Mouse (Mus musculus) hematopoietic stem cell, adult 5-6 weeks (primary cell): ENCODE results near the gene B9d1. TPM values are rescaled to one million over a fixed set of nuclear protein-coding genes. Genes with fewer than 3 reads are reported as not detected.
A peak's percentile ranks its signal among the peaks of the same experiment; 100 is the strongest.

ENCODE experiments used
- ATAC-seq, 2 experiments: fragments of 125-278 bp in 1 of 2; replicated peaks in 1 of 2; 2 replicates each; pipeline ENCODE4 v1.8.0; 2016 to 2017; ENCODE audit warnings: inconsistent platforms in 2 of 2, mild to moderate bottlenecking in 2 of 2, moderate number of reproducible peaks in 2 of 2, low read depth in 1 of 2, moderate TSS enrichment in 1 of 2; ENCODE audit not compliant: low FRiP score in 2 of 2, poor library complexity in 2 of 2, severe bottlenecking in 2 of 2, insufficient read depth in 1 of 2, low TSS enrichment in 1 of 2
- total RNA-seq: library from RNA; stranded (forward); fragments of 172-1452, 232-1000 nt; gene quantifications from 2 replicates; pipeline ENCODE4 v1.2.3, GENCODE M21; 2017

Gene B9d1
- total RNA-seq, 1 experiment from 2014 or later, result 4.4 TPM

DNA sequence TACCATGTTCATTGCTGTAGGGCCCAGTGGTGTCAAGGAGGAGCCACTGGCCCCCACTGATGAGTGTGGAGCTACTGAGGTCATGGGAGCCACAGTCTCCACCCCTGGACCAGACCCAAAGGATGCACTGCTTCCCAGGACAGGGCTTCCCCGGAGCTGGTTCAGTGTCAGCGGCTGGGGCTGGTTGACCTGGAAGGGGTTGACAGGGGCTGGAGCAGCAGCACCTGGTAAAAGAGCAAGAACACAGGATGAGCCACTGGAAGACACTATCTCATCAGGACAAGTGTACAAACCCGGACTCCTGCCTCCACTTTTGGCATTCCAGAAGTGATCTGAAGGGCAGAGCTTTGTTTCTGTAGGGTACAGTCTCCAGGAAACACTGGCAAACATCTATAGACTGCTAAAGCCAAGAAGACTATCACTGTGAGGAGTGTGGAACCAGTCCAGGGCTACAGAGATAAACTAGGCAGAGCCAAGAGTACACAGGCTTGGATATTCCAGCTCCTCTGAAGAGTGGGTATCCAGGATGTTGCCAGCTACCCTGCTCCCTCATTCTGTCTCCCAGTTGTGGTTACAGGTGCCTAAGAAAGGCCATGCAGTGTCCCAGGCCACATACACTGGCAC is 14.7 kb downstream of the B9d1 start:
- no peak for ATAC-seq

DNA sequence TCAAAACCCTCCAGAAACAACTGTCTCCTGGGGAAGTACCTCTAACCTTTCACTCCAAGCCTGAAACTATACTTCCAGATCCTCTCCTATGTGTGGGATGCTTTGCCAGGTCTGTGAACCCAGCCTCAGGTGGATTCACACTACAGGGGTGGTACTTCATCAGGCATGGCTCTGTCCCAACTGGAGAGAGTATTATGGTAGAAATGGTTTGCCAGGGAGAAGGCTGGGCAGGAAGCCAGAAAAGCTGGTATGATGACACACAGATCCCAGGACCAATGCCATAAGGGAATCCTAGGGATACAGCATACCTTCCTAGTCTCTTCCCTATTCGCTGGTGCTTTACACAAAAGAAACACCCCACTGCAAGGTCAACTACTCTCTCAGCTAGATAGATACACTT is 21.9 kb downstream of the B9d1 start:
- ATAC-seq, result no peak

DNA sequence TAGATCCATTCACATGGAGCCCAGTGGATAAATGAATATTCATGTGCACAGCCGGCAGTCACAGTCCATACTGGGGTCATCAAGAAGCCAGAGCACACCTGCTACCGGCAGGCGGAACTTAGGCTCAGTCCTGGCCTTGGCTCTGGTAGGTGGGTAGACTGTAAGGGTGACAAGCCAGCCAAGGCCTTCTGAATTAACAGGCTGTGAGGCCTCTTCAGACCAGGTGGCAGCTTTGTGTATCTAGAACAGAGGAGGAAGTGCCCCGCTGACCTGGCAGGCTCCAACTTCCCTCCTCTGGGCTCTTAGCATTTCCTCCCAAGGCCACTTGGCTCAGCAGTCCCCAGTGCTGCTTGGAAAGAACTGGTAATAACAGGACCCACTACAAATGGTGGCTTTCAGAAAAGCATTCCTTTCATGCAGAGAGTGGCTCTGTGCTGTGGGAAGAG is 24.3 kb downstream of the B9d1 start:
- peak; percentile 74 to 75 for ATAC-seq

DNA sequence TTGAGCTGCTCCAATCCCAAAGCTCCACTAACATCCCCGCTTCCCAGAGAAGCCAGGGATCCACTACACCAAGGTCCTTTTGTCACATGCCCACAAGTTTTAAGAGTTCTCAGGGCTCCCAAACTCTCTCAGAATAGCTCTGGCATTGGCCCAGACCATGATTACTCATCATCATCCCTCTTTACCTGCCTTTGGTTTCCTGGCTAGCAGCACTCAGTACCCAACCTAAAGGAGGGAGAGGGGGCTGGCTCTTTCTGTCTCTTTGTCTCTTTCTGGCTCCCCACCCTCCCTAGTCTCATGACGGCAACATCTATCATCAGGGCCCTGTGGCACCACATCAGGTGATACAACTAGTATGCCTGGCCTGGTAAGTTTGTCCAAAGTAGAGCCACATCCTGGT is 27.9 kb downstream of the B9d1 start:
- no peak for ATAC-seq

DNA sequence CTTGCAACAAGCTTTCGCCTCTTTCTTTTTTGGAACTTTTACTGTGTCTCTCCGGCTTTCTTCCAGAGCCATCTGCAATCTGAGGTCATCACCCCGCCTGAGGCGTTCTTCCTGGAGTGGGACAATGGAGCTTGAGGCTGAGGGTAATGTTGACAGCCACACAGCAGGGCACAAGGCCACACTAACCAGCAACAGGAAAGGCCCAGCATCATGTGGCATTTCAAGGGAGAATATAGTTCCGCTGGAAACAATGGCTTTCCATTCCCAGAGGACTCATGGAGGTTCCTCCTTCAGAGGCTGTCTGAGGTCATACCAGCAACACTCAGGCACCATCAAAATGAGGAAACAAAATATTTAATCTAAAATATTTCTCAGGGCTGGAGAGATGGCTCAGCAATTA is 28.6 kb downstream of the B9d1 start:
- no peak for ATAC-seq

DNA sequence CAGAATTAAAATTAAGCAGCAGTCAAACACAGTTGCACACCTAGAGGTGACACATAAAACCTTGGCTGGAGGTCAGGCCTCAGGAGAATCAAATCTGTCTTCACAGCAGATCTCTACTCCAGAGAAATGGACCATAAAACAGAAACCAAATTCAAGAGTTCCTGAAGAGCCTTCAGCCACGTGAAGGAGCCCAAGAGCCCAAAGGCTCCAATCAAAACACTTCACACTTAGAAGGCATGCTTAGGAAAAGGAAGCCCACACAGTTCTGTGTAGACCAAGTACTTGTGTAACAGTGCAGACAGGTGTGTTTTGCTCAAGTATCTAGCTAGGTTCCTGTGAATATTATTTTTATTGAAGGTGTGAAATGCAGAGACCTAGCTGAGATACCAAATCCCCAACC is 30.6 kb downstream of the B9d1 start:
- ATAC-seq, result no peak

DNA sequence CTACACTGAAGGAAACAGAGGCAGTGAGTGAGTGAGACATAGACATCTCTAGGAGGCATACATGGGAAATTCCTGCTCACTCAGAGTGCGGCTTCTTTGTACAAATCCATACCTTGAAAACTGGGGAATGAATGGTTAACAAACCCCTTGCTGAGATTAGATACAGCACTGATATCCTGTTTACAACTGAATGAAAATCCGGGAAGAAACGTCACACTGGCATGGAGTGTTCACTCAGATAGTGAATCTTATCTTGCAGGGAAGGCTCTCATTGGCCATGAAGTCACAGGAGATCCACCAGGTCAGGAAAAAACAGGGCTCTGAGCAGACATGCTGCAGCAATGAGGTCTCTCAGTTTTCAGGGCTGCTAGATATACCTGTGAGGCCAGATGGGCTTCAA is 32.0 kb downstream of the B9d1 start:
- ATAC-seq, result no peak

DNA sequence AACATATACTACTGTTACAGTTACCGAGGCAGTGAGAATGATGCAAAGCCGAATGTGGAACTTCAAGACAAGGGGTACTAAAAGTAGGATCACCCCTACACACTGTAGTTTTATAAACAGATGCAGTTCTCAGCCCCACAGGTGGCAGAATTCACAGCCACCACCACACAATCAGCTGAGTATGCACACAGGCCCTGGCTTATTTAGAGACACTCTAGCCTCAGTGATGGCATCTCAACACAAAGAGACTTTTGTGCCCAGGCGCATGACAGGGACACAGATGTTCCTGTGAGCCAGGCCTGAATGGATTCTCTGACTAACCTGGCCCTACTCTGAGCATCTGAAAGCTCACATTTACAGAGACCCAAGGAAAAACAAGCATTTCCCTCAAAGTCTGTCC is 32.4 kb downstream of the B9d1 start:
- no peak for ATAC-seq

DNA sequence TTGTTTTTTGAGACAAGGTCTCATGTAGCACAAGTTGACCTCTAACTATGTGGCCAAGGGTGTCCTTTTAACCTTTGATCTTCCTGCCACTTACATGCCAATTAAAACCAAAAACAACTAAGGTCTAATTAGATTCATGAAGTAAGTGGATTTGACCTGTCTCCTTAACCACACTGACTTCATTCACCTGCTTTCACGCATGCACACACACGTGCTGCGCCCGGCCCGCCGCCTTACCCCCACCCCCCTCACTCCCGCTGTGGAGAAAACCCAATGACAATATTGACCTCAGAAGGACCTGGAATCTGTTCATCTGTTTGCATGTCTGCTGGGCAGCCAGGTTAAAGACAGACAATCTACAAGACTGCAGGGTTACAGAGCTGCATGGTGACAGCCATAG is 35.7 kb downstream of the B9d1 start:
- no peak for ATAC-seq

DNA sequence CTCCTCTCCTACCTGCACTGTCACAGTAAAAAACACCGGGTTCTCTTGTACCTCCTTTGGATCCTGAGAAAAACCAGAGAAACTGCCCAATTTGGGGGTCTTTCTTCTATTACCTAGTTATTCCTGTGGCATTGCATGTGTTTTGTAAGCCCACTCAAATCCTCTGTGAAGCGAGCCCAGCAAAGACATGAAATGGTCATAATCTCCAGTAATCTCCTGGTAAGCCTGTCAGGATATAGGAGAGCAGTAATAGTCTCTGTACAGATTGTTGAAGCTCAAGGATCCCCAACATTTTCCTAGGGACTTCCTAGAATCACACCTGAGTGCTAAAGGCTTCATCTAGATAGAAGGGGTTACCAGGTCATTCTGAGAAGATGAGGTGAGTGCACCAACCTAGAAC is 36.2 kb downstream of the B9d1 start:
- no peak for ATAC-seq

DNA sequence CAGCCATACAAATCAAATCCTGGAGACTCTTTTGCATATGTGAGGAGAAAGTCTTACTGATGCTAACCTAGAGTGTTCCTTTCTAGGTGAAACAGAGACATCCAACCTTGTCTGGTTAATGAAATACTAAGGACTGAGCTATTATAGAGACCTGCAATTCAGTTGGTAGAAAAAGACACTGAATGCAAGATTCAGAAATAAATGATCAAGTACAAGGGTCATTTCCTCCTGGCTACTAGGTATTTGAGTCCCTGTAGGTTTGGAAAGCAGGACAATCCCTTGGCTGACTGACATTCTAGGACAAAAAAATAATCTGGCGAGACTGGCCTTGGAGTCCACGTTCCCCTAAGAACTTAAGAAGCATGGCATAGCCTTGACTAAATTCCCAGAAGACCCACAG is 40.6 kb downstream of the B9d1 start:
- ATAC-seq, result no peak

DNA sequence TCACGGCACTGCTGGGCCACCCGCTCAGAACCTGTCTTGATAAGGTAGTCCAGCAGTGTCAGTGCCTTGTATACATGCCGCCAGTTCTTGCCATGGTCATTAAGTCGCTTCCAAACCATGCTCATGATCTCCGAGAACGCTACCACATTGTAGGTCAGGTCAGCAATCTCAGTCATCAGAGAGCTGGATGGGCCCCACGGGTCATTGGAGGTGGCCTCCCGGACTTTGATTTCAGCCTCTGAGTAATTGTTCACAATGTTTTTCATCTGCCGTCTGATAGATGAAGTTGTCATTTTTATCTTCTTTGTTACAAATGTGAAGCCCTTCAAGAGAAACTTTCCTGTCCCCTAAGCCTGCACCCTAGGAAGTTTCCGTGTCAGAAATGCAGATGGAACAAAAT is 41.5 kb downstream of the B9d1 start:
- ATAC-seq, result no peak

DNA sequence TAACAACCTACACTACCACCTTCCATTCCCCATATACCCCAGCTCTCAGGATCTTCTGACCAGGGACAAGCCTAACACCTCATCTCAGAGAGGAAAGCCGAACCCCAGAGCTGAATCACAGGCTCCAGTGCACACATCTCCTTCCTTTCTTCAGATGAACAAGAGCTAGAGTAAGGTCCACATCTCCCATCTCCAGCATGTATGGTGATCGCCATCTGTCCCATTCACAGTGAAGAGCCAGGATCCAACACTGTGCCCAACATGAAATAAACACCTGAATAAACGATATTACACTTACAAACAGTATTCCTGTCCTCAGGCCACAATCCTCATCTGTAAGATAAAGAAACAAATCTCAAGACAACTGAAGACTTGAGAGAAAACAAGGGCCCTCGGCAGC is 42.8 kb downstream of the B9d1 start:
- no peak for ATAC-seq

DNA sequence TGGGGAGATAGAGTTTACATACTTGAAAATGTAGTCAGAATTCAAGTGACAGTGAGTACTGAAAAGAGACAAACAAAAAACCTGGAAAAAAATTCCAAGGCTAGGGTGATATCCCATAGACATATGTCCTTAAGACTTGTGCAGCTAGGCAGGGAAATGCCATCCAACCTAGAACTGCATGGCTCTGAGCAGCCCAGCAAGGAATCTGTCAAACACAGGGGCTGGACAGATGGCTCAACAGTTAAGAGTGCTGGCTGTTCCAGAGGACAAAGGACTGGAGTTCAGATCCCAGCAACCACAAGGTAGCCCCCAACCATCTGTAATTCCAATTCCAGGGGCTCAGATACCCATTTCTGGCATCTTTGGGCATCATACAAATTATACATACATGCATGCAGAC is 45.7 kb downstream of the B9d1 start:
- no peak for ATAC-seq

DNA sequence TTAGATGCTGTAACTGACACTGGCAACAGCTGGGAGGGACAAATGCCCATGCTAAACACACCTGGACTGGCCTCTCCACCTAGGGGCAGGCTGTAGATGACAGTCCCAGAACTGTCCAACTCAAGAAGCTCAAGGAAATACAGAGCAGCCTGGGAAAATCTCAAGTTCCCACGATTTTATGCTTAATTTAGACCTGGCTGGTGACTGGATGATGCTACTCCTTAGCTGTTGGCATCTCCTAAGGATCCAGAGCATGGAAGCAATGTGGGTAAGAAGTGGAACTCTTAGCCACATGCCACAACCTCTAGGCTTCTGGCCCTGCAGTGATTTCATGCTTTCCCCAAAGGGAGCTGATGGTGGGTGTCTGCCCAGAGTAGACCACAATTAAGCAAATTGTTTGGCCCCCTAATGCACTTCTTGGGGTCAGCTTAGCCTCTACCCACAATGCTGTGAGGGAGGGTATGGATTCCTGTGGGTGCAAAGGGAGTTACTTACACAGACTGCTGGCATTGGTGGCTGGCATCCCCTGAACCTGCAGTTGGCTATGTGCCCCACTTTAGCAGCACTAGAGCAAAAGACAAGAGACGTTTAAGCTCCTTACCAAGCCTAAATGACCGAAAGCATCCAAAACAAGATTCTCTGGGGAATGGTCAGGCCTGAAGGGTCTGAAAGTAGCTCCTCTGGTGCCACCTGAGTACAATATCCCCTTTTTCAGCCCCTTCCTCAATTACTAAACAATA is 48.2 kb downstream of the B9d1 start:
- no peak for ATAC-seq

DNA sequence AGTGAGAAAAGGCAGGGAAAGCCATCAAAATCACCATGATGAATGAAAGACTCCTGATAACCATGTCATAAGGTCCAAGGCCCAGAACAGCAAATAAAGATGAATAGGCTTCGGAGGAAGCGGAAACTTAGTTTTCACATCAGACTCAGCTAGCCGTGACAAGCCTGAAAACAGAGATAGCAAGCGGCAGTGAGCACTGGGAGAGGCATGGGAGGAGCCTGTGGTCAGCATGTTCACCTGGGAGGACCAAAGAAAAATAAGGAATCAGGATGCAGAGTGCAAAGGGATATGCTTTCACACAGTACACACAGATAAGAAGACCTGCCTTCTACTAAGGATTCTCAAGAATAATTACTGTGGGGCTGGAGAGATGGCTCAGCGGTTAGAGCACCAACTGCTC is 54.6 kb downstream of the B9d1 start:
- ATAC-seq, result no peak

DNA sequence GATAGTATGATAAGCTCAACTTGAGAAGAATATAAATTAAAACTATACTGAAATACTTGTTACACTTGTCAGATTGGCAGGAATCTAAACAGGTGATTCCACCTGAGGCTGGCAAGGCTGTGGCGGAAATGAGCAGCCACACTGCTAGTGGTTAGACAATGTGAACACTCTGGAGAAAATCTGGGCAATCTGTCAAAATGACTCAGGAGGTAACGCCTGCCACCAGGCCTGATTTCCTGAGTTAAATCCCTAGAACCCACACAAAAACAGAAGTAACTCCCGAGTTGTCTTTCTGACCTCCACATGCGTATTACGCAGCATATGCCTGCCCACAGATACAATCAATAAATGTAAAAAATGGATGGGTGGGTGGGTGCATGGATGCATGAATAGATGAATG is 57.5 kb downstream of the B9d1 start:
- peak; percentile 19 to 20; a peak in 2 of 4 replicates for ATAC-seq
